Mouse (Mus musculus) CH12.LX (cell line): ENCODE data around the gene Exoc6b.

ENCODE experiments used
- CTCF ChIP-seq, 2 experiments: IDR thresholded peaks in 1 of 2; conservative IDR thresholded peaks in 1 of 2; 2 replicates each; pipeline ENCODE4 v1.5.1; 2011 to 2012; ENCODE audit warnings: low read depth in 2 of 2, low read length in 2 of 2, improper control_type of control experiment in 1 of 2, inconsistent platforms in 1 of 2, mild to moderate bottlenecking in 1 of 2, moderate library complexity in 1 of 2
- E2F4 ChIP-seq: IDR thresholded peaks from 2 replicates; pipeline ENCODE4 v1.6.1; 2011; ENCODE audit warnings: low read depth, low read length, improper control_type of control experiment; ENCODE audit not compliant: insufficient replicate concordance
- HCFC1 ChIP-seq: IDR thresholded peaks from 2 replicates; pipeline ENCODE4 v1.6.1; 2012; ENCODE audit warnings: low read depth, mild to moderate bottlenecking, inconsistent platforms, low read length, improper control_type of control experiment
- MAZ ChIP-seq: IDR thresholded peaks from 2 replicates; pipeline ENCODE4 v1.6.1; 2012; ENCODE audit warnings: low read depth, mild to moderate bottlenecking, inconsistent platforms, low read length, improper control_type of control experiment, moderate library complexity
- NRF1 ChIP-seq: IDR thresholded peaks from 2 replicates; pipeline ENCODE4 v1.6.1; 2014; ENCODE audit warnings: low read depth, mild to moderate bottlenecking, inconsistent platforms, low read length, improper control_type of control experiment, moderate library complexity
- POLR2A ChIP-seq: IDR thresholded peaks from 2 replicates; pipeline ENCODE4 v1.6.1; 2011; ENCODE audit warnings: low read depth, mild to moderate bottlenecking, improper control_type of control experiment, low read length
- SIN3A ChIP-seq: IDR thresholded peaks from 2 replicates; pipeline ENCODE4 v1.6.1; 2012; ENCODE audit warnings: low read length, improper control_type of control experiment, inconsistent platforms

- TF ChIP-seq CTCF (conservative IDR thresholded peaks at IDR 0.05 in 1 of 2, IDR thresholded peaks at IDR 0.05 in 1 of 2; ENCODE audit: low read depth in 2 of 2, low read length in 2 of 2) (no peak), E2F4 (no peak), SIN3A (no peak), HCFC1 (no peak), MAZ (no peak), NRF1 (no peak), POLR2A (no peak)
Measured at GRCm38 (mm10) chr6:84961763-84962162, 107.5 kb downstream of the Exoc6b start.
